In the genomic region with DNA sequence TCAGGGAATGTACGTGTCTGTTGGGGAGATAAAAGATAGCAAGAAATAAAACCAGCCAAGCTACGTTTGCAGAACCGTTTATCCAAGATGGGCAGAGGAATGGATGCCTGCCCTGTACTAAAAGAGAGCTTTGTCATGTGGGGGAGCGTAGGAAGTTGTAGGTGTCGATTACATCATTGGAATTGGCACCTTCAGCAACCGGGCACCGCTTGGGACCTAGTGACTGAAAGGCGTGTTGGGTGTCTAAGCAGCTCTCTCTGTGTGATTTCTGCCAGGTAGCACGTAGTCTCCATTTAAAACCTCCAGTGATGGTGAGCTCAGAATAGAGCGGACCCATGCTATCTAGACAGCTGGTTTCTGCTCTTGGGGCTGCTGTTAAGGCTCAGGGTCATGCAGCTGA, we compare ENCODE assay signal across 17 mouse cellular contexts. TPM values are rescaled to one million over a fixed set of nuclear protein-coding genes. Genes with fewer than 3 reads are reported as not detected.
A peak's percentile ranks its signal among the peaks of the same experiment; 100 is the strongest.
DNase-seq lines count a peak whose midpoint lies in the region; TF ChIP-seq lines count a peak whose summit lies in the region.
"Had no signal": no experiment of that assay in that cellular context is flagged by ENCODE, and none has a peak within 500 bp of the region (broad histone marks: within the 10 kb centered on the region; RNA-seq: fewer than 3 reads in every experiment).

No protein-coding gene starts in this region.

- TF ChIP-seq POLR2A in small intestine, adult 2 months (IDR thresholded peaks at IDR 0.05; ENCODE audit: low read depth, low read length), result no peak

- DNase-seq in heart, adult 11 months, result peak; percentile 74
- DNase-seq in heart, adult 18-20 months, result no peak
- DNase-seq in right cerebral cortex, adult 2 months (ENCODE audit: low spot score in 2 of 2), result peak; percentile 64 to 71
- no peak for DNase-seq in right cerebral cortex, postnatal 4 days
- DNase-seq in brain, adult 2 months (ENCODE audit: low read depth, low spot score), result peak; percentile 78
- no peak for DNase-seq in testis, postnatal 14 days (ENCODE audit: low spot score)
- no peak for DNase-seq in testis, postnatal 10 days (ENCODE audit: low spot score)
- DNase-seq: gastrocnemius, postnatal 10 days; heart, postnatal 14 days; kidney, adult 2 months; kidney, postnatal 25 days; liver, embryonic 13.5 days; right cerebral cortex, postnatal 25 days had no signal

- H3K27me3 ChIP-seq in small intestine, adult 2 months (ENCODE audit: control insufficient read depth, insufficient read depth, low read length), result no peaks in the 10 kb centered on the region
- H3K27me3 ChIP-seq: embryonic facial prominence, embryonic 12.5 days; limb, embryonic 12.5 days; liver, embryonic 13.5 days; lung, embryonic 15.5 days had no signal

- no peak for TF ChIP-seq CTCF in small intestine, adult 2 months (IDR thresholded peaks at IDR 0.05; ENCODE audit: extremely low read depth, insufficient read length, insufficient replicate concordance, low read depth, low read length)

- H3K4me1 ChIP-seq in small intestine, adult 2 months (ENCODE audit: control insufficient read depth, insufficient read depth, insufficient read length, low read length), result peaks cover 28% of the 10 kb centered on the region
- H3K4me1 ChIP-seq: embryonic facial prominence, embryonic 12.5 days; liver, embryonic 13.5 days; lung, embryonic 15.5 days had no signal

- H3K4me3 ChIP-seq in small intestine, adult 2 months (ENCODE audit: low read depth, low read length), result no peak overlapping the region
- H3K4me3 ChIP-seq: embryonic facial prominence, embryonic 12.5 days; limb, embryonic 12.5 days; liver, embryonic 13.5 days; lung, embryonic 15.5 days had no signal

- H3K27ac ChIP-seq in small intestine, adult 2 months (ENCODE audit: insufficient read depth, low read depth, low read length), result peak overlapping the region; percentile 35; the same call in 1 of the 2 replicates
- H3K27ac ChIP-seq: embryonic facial prominence, embryonic 12.5 days; limb, embryonic 12.5 days; liver, embryonic 13.5 days; lung, embryonic 15.5 days had no signal

- 78% methylated on average over 10 of the region's 10 CpGs for WGBS in small intestine, adult 2 months

- H3K36me3 ChIP-seq in small intestine, adult 2 months (ENCODE audit: control insufficient read depth, insufficient read depth, low read length), result no peaks in the 10 kb centered on the region; the same call in 1 of the 2 replicates
- H3K36me3 ChIP-seq: embryonic facial prominence, embryonic 12.5 days; limb, embryonic 12.5 days; liver, embryonic 13.5 days; lung, embryonic 15.5 days had no signal

RNA-seq across cellular contexts. Expression of gene Ppm1h, which starts 60.0 kb away (rescaled TPM):
- total RNA-seq in heart, adult 18-20 months (2021), result 1 to 10 TPM; 6.9 to 7.3 TPM
- 14.5 and 14.7 TPM in 2 replicates for polyA plus RNA-seq in small intestine, adult 2 months (2012; rRNA removed)

Comparison
In these comparisons a context has a peak if more than half of its experiments do, and no peak if none do; other contexts are left out.
1. DNase-seq: peak in heart, adult 11 months (single experiment), right cerebral cortex, adult 2 months (2 of 2) and brain, adult 2 months (single experiment); none in heart, adult 18-20 months (0 of 2), right cerebral cortex, postnatal 4 days (single experiment), testis, postnatal 14 days (single experiment) and testis, postnatal 10 days (single experiment).